In genomic region chr2:93256735-93257405, GRCm38 (mm10) we compare ENCODE assay signal across 16 mouse cellular contexts.
DNase-seq lines count a peak whose midpoint lies in the region; ATAC-seq and TF ChIP-seq lines count a peak whose summit lies in the region.
"Had no signal": no experiment of that assay in that cellular context is flagged by ENCODE, and none has a peak within 500 bp of the region (broad histone marks: within the 10 kb centered on the region; RNA-seq: fewer than 3 reads in every experiment).

No protein-coding gene starts in this region.

- H3K27ac ChIP-seq in kidney, embryonic 16.5 days (ENCODE audit: low read length), result peak overlapping the region; percentile 82
- no peak overlapping the region for H3K27ac ChIP-seq in forebrain, postnatal 0 days (ENCODE audit: low read depth, low read length)
- peak overlapping the region; percentile 78 for H3K27ac ChIP-seq in intestine, embryonic 15.5 days
- peak overlapping the region; percentile 10; the same call in 1 of the 2 replicates for H3K27ac ChIP-seq in midbrain, embryonic 16.5 days (ENCODE audit: low read length)
- H3K27ac ChIP-seq: embryonic facial prominence, embryonic 12.5 days; left cerebral cortex, adult 2 months; stomach, postnatal 0 days had no signal

- H3K9me3 ChIP-seq in kidney, embryonic 16.5 days (ENCODE audit: low read length), result no peaks in the 10 kb centered on the region
- no peaks in the 10 kb centered on the region for H3K9me3 ChIP-seq in forebrain, postnatal 0 days (ENCODE audit: low read length)
- H3K9me3 ChIP-seq in intestine, embryonic 15.5 days, result no peaks in the 10 kb centered on the region
- H3K9me3 ChIP-seq in midbrain, embryonic 16.5 days (replicated peaks; ENCODE audit: control insufficient read depth, low read length, poor library complexity, severe bottlenecking), result no peaks in the 10 kb centered on the region
- H3K9me3 ChIP-seq: embryonic facial prominence, embryonic 12.5 days had no signal

- H3K36me3 ChIP-seq in kidney, embryonic 16.5 days (ENCODE audit: insufficient read depth, low read length), result no peaks in the 10 kb centered on the region
- H3K36me3 ChIP-seq in forebrain, postnatal 0 days (ENCODE audit: insufficient read depth), result no peaks in the 10 kb centered on the region
- H3K36me3 ChIP-seq in intestine, embryonic 15.5 days, result no peaks in the 10 kb centered on the region
- no peaks in the 10 kb centered on the region for H3K36me3 ChIP-seq in midbrain, embryonic 16.5 days (ENCODE audit: control insufficient read depth, insufficient read depth, low read length)
- H3K36me3 ChIP-seq: embryonic facial prominence, embryonic 12.5 days had no signal

- no peaks in the 10 kb centered on the region for H3K27me3 ChIP-seq in kidney, embryonic 16.5 days (ENCODE audit: insufficient read depth, low read length)
- no peaks in the 10 kb centered on the region for H3K27me3 ChIP-seq in forebrain, postnatal 0 days (ENCODE audit: insufficient read depth, low read length)
- no peaks in the 10 kb centered on the region for H3K27me3 ChIP-seq in intestine, embryonic 15.5 days (replicated peaks)
- H3K27me3 ChIP-seq in midbrain, embryonic 16.5 days (ENCODE audit: control insufficient read depth, insufficient read depth, low read depth, low read length), result no peaks in the 10 kb centered on the region
- H3K27me3 ChIP-seq: embryonic facial prominence, embryonic 12.5 days had no signal

- no peak overlapping the region for H3K4me2 ChIP-seq in kidney, embryonic 16.5 days (replicated peaks; ENCODE audit: low read depth, low read length)
- no peak overlapping the region for H3K4me2 ChIP-seq in forebrain, postnatal 0 days (ENCODE audit: low read depth)
- H3K4me2 ChIP-seq in intestine, embryonic 15.5 days (replicated peaks), result no peak overlapping the region
- no peak overlapping the region for H3K4me2 ChIP-seq in midbrain, embryonic 16.5 days (ENCODE audit: low read length)
- H3K4me2 ChIP-seq: embryonic facial prominence, embryonic 12.5 days; lung, embryonic 14.5 days had no signal

- no peak for DNase-seq in kidney, postnatal 25 days
- no peak for DNase-seq in forebrain, postnatal 0 days
- DNase-seq in retina, embryonic 14.5 days (ENCODE audit: low spot score), result no peak
- no peak for DNase-seq in right cerebral cortex, postnatal 36 days (ENCODE audit: low spot score in 2 of 2)
- DNase-seq: cerebellum, adult 9-11 months; kidney, postnatal 4 days; liver; lung, embryonic 14.5 days had no signal

- TF ChIP-seq CTCF in forebrain, postnatal 0 days (IDR thresholded peaks at IDR 0.05; ENCODE audit: low read depth), result no peak

- peaks cover 61% of the 10 kb centered on the region for H3K4me1 ChIP-seq in kidney, embryonic 16.5 days (ENCODE audit: insufficient read depth, low read length)
- H3K4me1 ChIP-seq in forebrain, postnatal 0 days (ENCODE audit: insufficient read depth), result 0 out of 2 replicates have a peak, but pooled peaks cover 2% of the 10 kb centered on the region
- H3K4me1 ChIP-seq in intestine, embryonic 15.5 days (replicated peaks), result peaks cover 42% of the 10 kb centered on the region
- H3K4me1 ChIP-seq in midbrain, embryonic 16.5 days (ENCODE audit: control insufficient read depth, insufficient read depth, low read length), result peaks cover 34% of the 10 kb centered on the region

- 61% methylated on average over 8 of the region's 8 CpGs for WGBS in kidney, embryonic 16.5 days
- WGBS in forebrain, postnatal 0 days, result 56% methylated on average over 8 of the region's 8 CpGs
- whole genome bisulfite sequencing in intestine, embryonic 15.5 days, result 51% methylated on average over 8 of the region's 8 CpGs
- WGBS in midbrain, embryonic 16.5 days, result 58% methylated on average over 8 of the region's 8 CpGs

- H3K4me3 ChIP-seq in kidney, embryonic 16.5 days (ENCODE audit: low read length), result no peak overlapping the region
- no peak overlapping the region for H3K4me3 ChIP-seq in forebrain, postnatal 0 days (ENCODE audit: low read depth, low read length)
- H3K4me3 ChIP-seq in intestine, embryonic 15.5 days (replicated peaks), result no peak overlapping the region
- no peak overlapping the region for H3K4me3 ChIP-seq in midbrain, embryonic 16.5 days (ENCODE audit: low read depth, low read length)
- H3K4me3 ChIP-seq: embryonic facial prominence, embryonic 12.5 days; left cerebral cortex, adult 2 months had no signal

- no peak for ATAC-seq in kidney, embryonic 16.5 days (ENCODE audit: low FRiP score, low TSS enrichment)
- ATAC-seq in forebrain, postnatal 0 days, result peak; percentile 71
- no peak for ATAC-seq in intestine, embryonic 15.5 days
- peak; percentile 19; the same call in 1 of the 2 replicates for ATAC-seq in midbrain, embryonic 16.5 days
- no peak for ATAC-seq in granulocyte monocyte progenitor cell, adult 5-6 weeks (replicated peaks; ENCODE audit: poor library complexity, severe bottlenecking)
- ATAC-seq: activated CD4-positive, CD25-positive, alpha-beta regulatory T cell, adult 4 months had no signal

- no peak overlapping the region for H3K9ac ChIP-seq in kidney, embryonic 16.5 days (replicated peaks; ENCODE audit: low read length)
- H3K9ac ChIP-seq in forebrain, postnatal 0 days, result no peak overlapping the region
- no peak overlapping the region for H3K9ac ChIP-seq in intestine, embryonic 15.5 days
- H3K9ac ChIP-seq in midbrain, embryonic 16.5 days (ENCODE audit: low read depth, low read length), result no peak overlapping the region
- H3K9ac ChIP-seq: embryonic facial prominence, embryonic 12.5 days; lung, embryonic 14.5 days had no signal

Comparison
In these comparisons a context has a peak if more than half of its experiments do, and no peak if none do; other contexts are left out.
1. ATAC-seq: peak in forebrain, postnatal 0 days (single experiment) and midbrain, embryonic 16.5 days (single experiment); none in kidney, embryonic 16.5 days (single experiment), intestine, embryonic 15.5 days (single experiment) and granulocyte monocyte progenitor cell, adult 5-6 weeks (single experiment).